Mouse (Mus musculus) bone marrow, adult 2 months (tissue): ENCODE results near the gene Arhgap9. TPM values are rescaled to one million over a fixed set of nuclear protein-coding genes. Genes with fewer than 3 reads are reported as not detected.
A peak's percentile ranks its signal among the peaks of the same experiment; 100 is the strongest.

Source experiments
- H3K27ac ChIP-seq: fragments of 200-500 bp; 2 replicates; pipeline ENCODE4 v1.5.1; 2012; ENCODE audit warnings: low read depth, mild to moderate bottlenecking, control low read depth, inconsistent platforms, low read length; ENCODE audit not compliant: control insufficient read depth, poor library complexity, insufficient read depth
- H3K4me1 ChIP-seq: fragments of 200-500 bp; 2 replicates; pipeline ENCODE4 v1.6.1; 2011; ENCODE audit warnings: low read length; ENCODE audit not compliant: control insufficient read depth, insufficient read depth
- H3K4me3 ChIP-seq: fragments of 200-500 bp; replicated peaks from 2 replicates; pipeline ENCODE3; 2011; ENCODE audit warnings: mild to moderate bottlenecking, low read depth, low read length, control low read depth; ENCODE audit not compliant: control insufficient read depth
- CTCF ChIP-seq: fragments of 200-500 bp; IDR thresholded peaks from 2 replicates; pipeline ENCODE4 v1.5.1; 2011; ENCODE audit warnings: low read length, control low read depth; ENCODE audit not compliant: control insufficient read depth, insufficient read depth
- POLR2A ChIP-seq: fragments of 200-500 bp; IDR thresholded peaks from 2 replicates; pipeline ENCODE4 v1.6.1; 2011; ENCODE audit warnings: low read depth, mild to moderate bottlenecking, control low read depth, low read length, borderline replicate concordance; ENCODE audit not compliant: control insufficient read depth
- WGBS: fragments of 180-500 bp; shearing (Covaris S2); methylation state at CpG from one replicate; pipeline ENCODE4 v1.1.7; 2018; 5-methylcytosine and 5-hydroxymethylcytosine counted together
- polyA plus RNA-seq: library from polyadenylated mRNA; stranded (reverse); fragments of >200 nt; gene quantifications from 2 replicates; pipeline ENCODE4 v1.2.4, GENCODE M21; 2011; ENCODE audit warnings: low replicate concordance; ENCODE audit not compliant: missing spikeins, insufficient read depth, insufficient read length

The Arhgap9 gene
- polyA plus RNA-seq, 1 experiment: 77.2 TPM

GRCm38 (mm10) chr10:127285644-127286043 lies 36.1 kb upstream of the Arhgap9 start:
- H3K4me1 ChIP-seq: no peaks in the 10 kb centered on the region; the same call in 1 of the 2 replicates
- TF ChIP-seq POLR2A (no peak), CTCF (no peak)
- 89% methylated on average over 13 of the region's 13 CpGs for WGBS
- H3K4me3 ChIP-seq: no peak overlapping the region
- no peak overlapping the region for H3K27ac ChIP-seq

DNA sequence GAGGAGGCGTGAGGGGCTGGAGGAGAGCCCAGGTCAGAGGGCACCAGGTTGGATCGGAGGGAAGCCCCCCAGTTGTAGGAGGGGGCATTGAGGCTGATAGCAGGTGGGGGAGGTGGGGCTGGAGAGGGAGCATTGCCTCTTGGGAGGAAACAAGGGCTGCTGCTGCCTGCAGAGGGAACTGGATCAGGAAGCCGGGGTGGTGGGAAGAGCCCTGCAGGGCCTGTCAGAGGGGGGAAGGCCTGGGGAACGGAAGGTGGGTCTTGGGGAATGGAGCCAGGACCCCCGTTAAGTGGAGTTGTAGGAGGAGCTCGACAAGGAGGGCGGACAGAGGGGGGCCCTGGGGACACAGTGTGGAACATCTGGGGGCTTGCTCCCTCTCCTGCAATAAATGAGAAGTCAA lies 35.6 kb upstream of the Arhgap9 start:
- TF ChIP-seq POLR2A: no peak
- H3K27ac ChIP-seq: no peak overlapping the region
- 74% methylated on average over 7 of the region's 7 CpGs for WGBS
- H3K4me1 ChIP-seq: no peaks in the 10 kb centered on the region; the same call in 1 of the 2 replicates
- H3K4me3 ChIP-seq: no peak overlapping the region

DNA sequence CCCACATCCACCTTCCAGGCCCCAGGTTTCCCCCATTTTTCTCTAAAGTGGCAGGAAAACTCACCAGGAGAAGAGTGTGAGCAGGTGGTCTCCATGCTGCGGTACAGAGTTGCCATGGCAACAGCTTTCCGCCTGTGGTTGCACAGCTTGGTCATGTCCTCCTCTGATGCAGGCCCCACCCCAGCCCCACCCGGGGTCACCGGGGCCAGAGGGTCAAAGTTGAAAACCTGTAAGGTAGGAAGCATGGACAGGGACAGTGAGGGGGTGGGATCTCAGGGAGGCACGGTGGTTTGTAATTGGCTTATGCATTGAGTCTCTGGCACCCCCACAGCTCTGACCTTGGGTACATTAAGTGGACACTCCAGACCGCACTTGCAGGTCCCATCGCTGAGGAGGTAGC lies 35.0 kb upstream of the Arhgap9 start:
- Histone ChIP-seq H3K4me3 (no peak overlapping the region), H3K4me1 (no peaks in the 10 kb centered on the region; the same call in 1 of the 2 replicates), H3K27ac (no peak overlapping the region)
- WGBS: 60% methylated on average over 7 of the region's 7 CpGs
- TF ChIP-seq CTCF: no peak
- TF ChIP-seq POLR2A: no peak

DNA sequence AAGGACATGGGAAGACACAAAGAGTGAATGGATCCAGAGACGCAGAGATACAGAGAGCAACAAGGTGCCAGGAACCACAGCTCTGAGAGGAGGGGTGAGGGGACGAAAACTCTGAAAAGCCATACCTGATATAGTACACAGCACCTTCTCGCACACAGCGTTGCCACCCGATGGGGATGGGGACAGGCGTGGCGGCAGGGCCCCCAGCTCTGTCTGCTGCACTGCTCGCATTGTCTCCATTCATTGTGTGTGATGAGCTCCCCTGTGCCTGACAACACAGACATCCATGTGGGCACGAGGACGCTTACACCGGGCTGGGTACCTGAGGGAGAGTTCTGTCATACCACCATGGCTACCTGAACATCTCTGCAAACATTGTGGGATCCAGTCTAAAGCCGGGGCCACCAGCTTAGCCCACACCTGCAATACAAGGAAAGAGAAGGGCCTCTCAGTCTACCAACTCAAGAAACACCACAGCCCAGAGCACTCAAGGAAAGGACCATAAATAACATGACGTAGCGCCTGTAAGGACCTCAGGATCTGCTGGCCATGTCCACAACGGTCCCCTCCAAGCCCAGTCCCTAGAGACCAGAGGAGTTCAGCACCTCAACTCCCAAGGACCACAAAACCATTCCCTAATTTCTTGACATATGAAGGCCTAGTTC lies 34.4 kb upstream of the Arhgap9 start:
- TF ChIP-seq POLR2A (no peak), CTCF (no peak)
- Histone ChIP-seq H3K4me1 (no peaks in the 10 kb centered on the region; the same call in 1 of the 2 replicates), H3K4me3 (peak overlapping the region; percentile 87), H3K27ac (peak overlapping the region; percentile 6)
- 48% methylated on average over 15 of the region's 15 CpGs for WGBS

- TF ChIP-seq CTCF (no peak), POLR2A (no peak)
- Histone ChIP-seq H3K4me1 (no peaks in the 10 kb centered on the region; the same call in 1 of the 2 replicates), H3K27ac (peak overlapping the region; percentile 78), H3K4me3 (peak overlapping the region; percentile 87)
- 1% methylated on average over 3 of the region's 3 CpGs for WGBS
Observed at GRCm38 (mm10) chr10:127287936-127288293, 33.8 kb upstream of the Arhgap9 start.

DNA sequence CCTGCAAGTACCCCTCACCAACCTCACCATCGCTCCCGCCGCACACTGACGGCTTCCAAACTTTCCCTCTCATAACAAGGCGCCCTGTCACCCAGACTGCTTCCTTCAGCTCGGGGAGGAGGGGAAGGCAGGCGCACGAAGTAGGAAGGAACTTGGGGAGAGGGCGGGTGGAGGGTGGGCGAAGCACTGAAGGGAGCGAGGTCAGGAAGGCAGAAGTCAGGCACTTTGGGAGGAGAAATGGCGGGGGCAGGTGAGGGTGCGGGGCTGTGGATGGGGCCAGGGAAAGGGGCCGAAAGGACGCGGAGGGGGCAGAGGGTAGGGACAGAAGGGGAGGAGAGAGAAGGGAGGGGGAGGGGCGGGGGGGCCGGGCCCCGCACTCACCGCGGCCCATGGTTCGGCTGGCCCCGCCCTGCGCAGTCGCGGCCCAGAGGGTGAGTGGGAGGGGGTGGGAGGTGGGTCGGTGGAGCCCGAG lies 33.4 kb upstream of the Arhgap9 start:
- WGBS: 1% methylated on average over 27 of the region's 28 CpGs
- Histone ChIP-seq H3K4me1 (no peaks in the 10 kb centered on the region; the same call in 1 of the 2 replicates), H3K4me3 (peak overlapping the region; percentile 87), H3K27ac (peak overlapping the region; percentile 78)
- peak; percentile 57; the same call in 1 of the 2 replicates for TF ChIP-seq POLR2A
- TF ChIP-seq CTCF: no peak; the same call in 1 of the 2 replicates

DNA sequence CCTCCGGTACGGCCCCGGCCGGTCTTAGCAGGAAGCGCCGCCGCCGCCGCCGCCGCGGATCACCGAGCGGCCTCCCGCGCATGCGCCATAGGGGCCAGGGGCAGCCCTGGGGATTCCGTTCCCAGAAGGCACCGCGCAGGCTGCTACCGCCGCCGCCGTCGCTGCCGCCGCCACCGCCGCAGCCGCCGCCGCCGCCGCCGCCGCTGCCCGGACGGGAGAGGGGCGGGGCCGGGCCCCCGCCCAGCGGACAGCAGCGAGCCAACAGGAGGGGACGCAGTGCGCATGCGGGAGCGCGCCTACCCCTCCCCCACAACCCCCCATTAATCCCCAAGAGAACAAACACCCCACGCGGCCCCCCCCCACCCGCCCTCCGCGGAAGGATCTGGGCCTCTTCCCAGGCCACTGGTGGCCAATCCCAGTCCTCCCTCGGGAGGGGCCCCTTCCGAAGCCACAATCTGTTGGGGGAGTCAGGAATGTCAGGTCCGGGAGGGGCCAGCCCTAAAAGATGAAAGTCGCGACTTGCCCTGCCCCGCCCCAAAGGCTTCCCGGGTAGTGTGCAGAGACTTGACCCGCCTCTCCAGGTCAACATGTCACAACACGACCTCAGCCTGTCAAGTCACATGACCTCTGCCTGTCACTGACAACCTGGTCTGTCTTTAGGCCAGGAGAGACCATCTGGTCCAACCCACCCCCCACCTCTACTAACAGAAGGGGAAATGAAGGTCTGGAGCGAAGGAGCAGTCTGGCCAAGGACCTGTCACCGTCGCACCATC lies 32.8 kb upstream of the Arhgap9 start, which contains the start of gene Mbd6:
Gene Mbd6, minus strand, starts transcription at position 219 of the 773 bp plus-strand sequence.
- TF ChIP-seq CTCF (no peak), POLR2A (peak; percentile 53)
- Histone ChIP-seq H3K27ac (peak within 1 kb of the TSS; percentile 78), H3K4me3 (peak within 1 kb of the TSS; percentile 87), H3K4me1 (no peaks in the 10 kb centered on the region; the same call in 1 of the 2 replicates)
- under 1% methylated on average over 63 of the region's 65 CpGs for WGBS

DNA sequence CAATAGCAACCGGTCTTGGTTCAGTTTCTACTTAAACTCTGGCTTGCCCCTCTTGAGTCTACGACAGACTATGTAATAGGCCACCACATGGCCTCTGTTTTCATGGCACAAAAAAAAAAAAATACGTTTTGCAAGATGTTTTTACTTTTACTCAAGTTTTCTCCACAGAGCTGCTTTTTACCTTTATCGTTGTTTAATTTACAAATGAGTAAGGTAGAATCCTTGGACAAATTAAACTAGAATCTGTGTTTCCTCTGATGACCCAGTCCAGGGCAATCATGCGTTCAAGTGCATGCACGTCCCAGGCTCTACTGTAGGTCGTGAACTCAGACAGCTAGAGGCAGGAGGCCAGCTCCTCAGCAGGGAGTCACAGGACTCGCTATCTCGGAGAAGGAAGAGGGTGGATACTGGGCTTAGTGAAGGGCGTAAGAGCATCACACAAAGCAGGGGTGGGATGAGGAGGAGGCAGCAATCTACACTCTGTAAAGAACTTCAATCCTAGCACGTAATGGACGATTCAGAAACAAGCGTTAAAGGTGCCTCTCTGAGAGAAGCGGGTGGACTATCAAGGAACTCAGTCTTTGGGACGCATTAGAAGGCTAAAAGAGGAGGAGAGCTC lies 32.1 kb upstream of the Arhgap9 start:
- peak overlapping the region; percentile 78 for H3K27ac ChIP-seq
- WGBS: under 1% methylated on average over 15 of the region's 15 CpGs

More for the DNA sequence above, 32.1 kb upstream of the Arhgap9 start:
- H3K4me3 ChIP-seq: peak overlapping the region; percentile 57
- TF ChIP-seq POLR2A: no peak
- TF ChIP-seq CTCF: no peak
- no peaks in the 10 kb centered on the region; the same call in 1 of the 2 replicates for H3K4me1 ChIP-seq
